Mouse (Mus musculus) lung, postnatal 0 days (tissue): ENCODE measurements around the gene Cald1.

ENCODE experiments used
- CTCF ChIP-seq: IDR thresholded peaks from 2 replicates; pipeline ENCODE4 v1.5.1; 2016; ENCODE audit warnings: antibody characterized with exemption, mild to moderate bottlenecking
- EP300 ChIP-seq: IDR thresholded peaks from 2 replicates; pipeline ENCODE4 v1.6.1; 2016; ENCODE audit warnings: antibody characterized with exemption, mild to moderate bottlenecking, control low read depth

GRCm38 (mm10) chr6:34736934-34737333 is 138.6 kb downstream of the Cald1 start:
- TF ChIP-seq EP300 (no peak), CTCF (no peak)
